Mouse (Mus musculus) heart, postnatal 25 days (tissue): ENCODE measurements around the gene Sgsm2. TPM values are rescaled to one million over a fixed set of nuclear protein-coding genes. Genes with fewer than 3 reads are reported as not detected.

Experiments used
- DNase-seq: peaks from one replicate; pipeline ENCODE4 v3.0.0; 2022; ENCODE audit warnings: low spot score
- intact Hi-C: fragments of 180-260 bp; cut with DNase I; formaldehyde crosslinking; loops from one replicate; pipeline ENCODE4 v1.15.1; 2025
- total RNA-seq, 2 experiments: library from RNA; stranded (reverse); gene quantifications; 2 replicates each; pipeline ENCODE4 v1.2.3; 2021

The Sgsm2 gene
- total RNA-seq, 2 experiments from 2014 or later: 4.8 to 6.7 TPM

DNA sequence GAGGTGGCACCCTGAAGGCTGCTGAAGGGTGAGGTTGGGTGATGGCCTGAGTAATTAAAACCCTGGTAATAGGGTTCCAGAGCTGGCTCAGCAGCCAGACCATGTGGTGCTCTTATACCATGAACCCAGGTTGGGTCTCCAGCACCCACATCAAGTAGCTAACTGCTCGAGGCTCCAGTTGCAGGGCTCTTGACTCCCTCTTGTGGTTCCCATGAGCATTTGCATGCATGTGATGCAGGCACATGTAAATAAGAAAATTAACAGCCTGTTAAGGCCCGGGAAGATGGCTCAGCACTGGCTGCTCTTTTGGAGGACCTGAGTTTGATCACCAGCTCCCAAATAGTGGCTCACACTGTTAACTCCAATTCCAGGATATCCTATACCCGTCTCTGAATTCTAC lies 51.1 kb downstream of the Sgsm2 start:
- intact Hi-C loops: no loop called here
- DNase-seq: no peak

DNA sequence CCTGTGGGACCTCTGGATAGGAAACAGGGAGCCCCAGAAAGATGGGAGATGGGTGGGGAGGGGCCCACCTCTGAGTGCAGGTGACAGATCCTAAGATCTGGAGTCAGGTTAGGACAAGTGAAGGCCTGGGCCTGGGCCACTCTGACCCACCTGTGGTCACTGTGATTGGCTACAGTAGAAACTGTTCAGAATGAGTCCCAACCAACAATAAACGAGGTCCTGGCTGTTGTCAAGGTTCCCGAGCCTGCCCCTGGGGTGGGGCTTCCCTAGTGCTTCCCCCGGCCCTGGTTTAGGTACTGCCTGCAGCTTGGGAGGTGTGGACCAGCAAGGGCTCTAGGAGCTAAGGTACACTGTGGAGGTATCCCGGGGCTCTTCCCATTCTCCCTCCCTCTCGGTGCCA lies 53.1 kb downstream of the Sgsm2 start:
- DNase-seq: no peak
- intact Hi-C loops: loop anchor here (5.0 kb wide), 1 partner anchor 206 kb away; no protein-coding TSS in a partner anchor

- DNase-seq: no peak
- intact Hi-C loops: loop anchor here (5.0 kb wide), 1 partner anchor 206 kb away; no protein-coding TSS in a partner anchor
Observed at GRCm38 (mm10) chr11:74843435-74843714, 53.5 kb downstream of the Sgsm2 start.

GRCm38 (mm10) chr11:74842656-74843434 lies 54.0 kb downstream of the Sgsm2 start:
- intact Hi-C loops: loop anchor here (5.0 kb wide), 1 partner anchor 206 kb away; no protein-coding TSS in a partner anchor
- DNase-seq: peak; percentile 16

DNA sequence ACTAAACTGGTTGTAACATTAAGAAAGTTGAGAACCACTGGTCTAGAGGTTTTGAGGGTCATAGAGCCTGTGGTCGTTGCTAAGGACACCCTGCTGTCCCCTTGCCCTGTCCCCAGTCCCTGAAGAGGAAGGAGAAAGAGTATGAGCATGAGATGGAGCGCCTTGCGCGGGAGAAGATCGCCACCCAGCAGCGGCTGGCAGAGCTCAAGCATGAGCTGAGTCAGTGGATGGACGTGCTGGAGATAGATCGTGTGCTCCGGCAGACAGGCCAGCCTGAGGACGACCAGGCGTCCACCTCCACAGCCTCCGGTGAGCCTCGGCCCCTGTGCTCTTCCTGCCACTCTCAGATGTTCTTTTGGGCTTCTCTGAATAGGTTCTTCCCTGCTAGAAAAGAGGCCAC lies 54.8 kb downstream of the Sgsm2 start:
- intact Hi-C loops: loop anchor here (5.0 kb wide), 1 partner anchor 205 kb away; no protein-coding TSS in a partner anchor
- DNase-seq: no peak

- DNase-seq: peak; percentile 1
Observed at GRCm38 (mm10) chr11:74841366-74841765, 55.5 kb downstream of the Sgsm2 start.

GRCm38 (mm10) chr11:74840739-74841138 lies 56.1 kb downstream of the Sgsm2 start:
- DNase-seq: peak; percentile 0
- intact Hi-C loops: loop anchor here (5.0 kb wide), 1 partner anchor 203 kb away; no protein-coding TSS in a partner anchor

More at GRCm38 (mm10) chr11:74841366-74841765, 55.5 kb downstream of the Sgsm2 start:
- intact Hi-C loops: loop anchor here (5.0 kb wide), 1 partner anchor 204 kb away; no protein-coding TSS in a partner anchor

- DNase-seq: peak; percentile 0
- intact Hi-C loops: loop anchor here (5.0 to 10.0 kb wide), 2 partner anchors 203 to 1665 kb away; no protein-coding TSS in a partner anchor
Observed at GRCm38 (mm10) chr11:74839860-74840715, 56.8 kb downstream of the Sgsm2 start.

DNA sequence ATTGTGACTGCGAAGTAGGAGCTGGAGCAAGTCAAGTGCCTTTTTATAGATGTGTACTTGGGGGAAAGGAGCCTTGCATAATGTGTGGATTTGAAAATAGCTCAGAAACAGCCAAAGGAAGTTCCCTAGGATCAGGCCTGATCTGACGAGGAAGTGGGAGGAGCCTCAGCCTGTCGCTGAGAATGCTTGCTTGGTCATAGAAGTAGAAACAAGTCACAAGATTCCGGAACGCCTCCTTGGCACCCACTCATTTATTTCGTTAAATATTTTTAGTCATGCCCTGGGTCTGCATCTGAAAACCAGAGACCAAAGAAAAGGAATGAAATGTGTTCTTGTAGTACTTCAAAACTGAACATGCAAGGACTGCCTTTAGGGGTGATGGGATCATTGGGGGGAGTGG lies 57.9 kb downstream of the Sgsm2 start:
- intact Hi-C loops: loop anchor here (10.0 kb wide), 1 partner anchor 1666 kb away; no protein-coding TSS in a partner anchor
- peak; percentile 68 for DNase-seq

GRCm38 (mm10) chr11:74838441-74838840 lies 58.4 kb downstream of the Sgsm2 start:
- intact Hi-C loops: loop anchor here (10.0 kb wide), 1 partner anchor 1666 kb away; no protein-coding TSS in a partner anchor
- peak; percentile 95 for DNase-seq

- intact Hi-C loops: loop anchor here (10.0 kb wide), 1 partner anchor 1667 kb away; no protein-coding TSS in a partner anchor
- DNase-seq: peak; percentile 95
Observed at GRCm38 (mm10) chr11:74837694-74838431, 59.0 kb downstream of the Sgsm2 start.

DNA sequence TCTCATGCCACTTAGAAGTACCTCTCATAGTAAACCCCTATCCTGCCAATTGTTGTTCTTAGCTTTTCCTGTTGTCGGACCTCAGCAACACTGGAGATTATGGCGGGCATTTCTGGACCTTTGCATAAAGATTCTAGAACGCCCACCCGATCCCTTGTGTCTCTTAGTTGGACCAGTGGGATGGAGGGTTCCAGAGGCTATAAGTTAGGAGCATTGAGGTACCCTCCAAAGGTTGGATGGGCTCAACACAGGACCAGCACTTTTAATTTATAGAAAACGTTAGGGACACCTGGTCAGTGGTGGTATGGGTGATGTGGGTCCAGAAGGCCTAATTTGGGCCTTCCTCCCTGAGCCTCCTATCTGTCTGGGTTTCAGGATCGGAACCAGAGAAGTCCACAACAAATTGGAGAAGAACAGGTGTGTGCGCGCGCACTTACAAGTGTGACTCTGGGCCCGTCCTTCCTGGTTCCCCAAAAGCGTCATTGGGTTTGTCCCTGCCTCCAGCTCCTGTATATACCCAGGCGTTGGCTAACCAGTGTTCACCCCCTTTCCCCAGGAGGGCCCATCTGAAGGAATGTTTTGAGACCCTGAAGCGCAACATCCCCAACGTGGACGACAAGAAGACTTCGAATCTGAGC lies 59.7 kb downstream of the Sgsm2 start:
- intact Hi-C loops: loop anchor here (10.0 kb wide), 1 partner anchor 1668 kb away; no protein-coding TSS in a partner anchor
- no peak for DNase-seq

GRCm38 (mm10) chr11:74836225-74837055 lies 60.4 kb downstream of the Sgsm2 start:
- no peak for DNase-seq
- intact Hi-C loops: loop anchor here (10.0 kb wide), 1 partner anchor 1668 kb away; no protein-coding TSS in a partner anchor

DNA sequence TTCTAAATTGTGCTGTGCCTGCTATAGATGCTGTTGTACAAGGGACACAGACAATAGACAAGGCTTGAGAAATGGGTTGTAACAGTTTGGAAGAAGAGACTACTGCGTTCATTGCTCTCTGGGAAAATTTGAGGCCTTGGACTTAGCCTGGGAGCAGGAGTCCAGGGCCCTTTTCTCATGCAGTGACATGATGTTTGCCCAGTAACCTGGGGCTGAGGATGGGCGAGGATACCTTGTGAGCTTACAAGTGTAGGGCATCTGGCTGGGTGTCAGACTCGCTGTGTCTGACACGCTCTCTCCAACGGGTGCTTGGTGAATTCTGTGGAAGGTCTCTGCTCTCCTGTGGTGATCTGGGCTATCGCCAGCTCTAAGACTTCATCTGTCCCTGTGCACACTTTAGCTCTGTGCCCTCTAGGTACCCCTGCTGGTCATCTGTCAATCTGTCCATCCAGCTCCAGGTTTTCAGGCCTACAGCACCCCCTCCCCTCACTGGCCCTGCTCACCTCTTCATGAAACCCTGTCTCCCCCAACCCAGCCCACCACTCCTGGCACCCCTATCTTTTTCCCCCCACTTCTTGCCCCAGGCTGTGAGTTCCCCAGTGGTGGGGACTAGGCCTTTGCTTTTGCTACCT lies 61.2 kb downstream of the Sgsm2 start:
- DNase-seq: no peak
- intact Hi-C loops: loop anchor here (10.0 kb wide), 1 partner anchor 1669 kb away; no protein-coding TSS in a partner anchor

DNA sequence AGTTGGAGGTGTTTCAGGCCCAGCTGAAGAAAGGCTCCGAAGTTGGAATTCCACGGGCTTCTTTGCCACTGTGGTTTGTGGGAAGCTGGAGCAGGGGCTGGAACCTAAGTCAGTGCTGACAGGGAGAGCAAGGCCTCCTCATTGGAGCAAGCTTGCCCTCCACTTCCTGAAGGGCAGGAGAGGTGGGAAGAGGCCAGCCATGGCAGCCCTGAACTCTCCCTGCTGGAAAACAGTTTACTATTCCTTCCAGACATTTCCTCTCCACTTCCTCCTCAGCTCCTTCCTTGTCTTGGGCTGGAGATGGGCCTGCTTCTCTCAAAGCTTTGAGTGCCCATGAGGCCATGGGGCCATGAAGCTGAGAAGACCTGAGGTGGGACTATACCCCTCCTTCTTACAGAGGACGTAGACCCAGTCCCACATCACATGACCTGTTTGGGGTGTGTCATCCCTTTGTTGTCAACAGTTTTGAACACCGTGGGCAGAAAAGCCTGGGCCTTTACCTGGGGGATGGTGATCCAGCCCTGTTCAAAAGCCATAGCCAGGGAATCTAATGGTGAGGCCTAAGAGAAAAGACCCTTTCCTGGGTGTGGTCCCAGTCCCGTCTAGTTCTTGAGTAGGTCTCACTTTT lies 62.1 kb downstream of the Sgsm2 start:
- intact Hi-C loops: loop anchor here (5.0 to 10.0 kb wide), 2 partner anchors 112 to 1670 kb away; partner anchors contain the start of gene Pafah1b1
- DNase-seq: no peak

DNA sequence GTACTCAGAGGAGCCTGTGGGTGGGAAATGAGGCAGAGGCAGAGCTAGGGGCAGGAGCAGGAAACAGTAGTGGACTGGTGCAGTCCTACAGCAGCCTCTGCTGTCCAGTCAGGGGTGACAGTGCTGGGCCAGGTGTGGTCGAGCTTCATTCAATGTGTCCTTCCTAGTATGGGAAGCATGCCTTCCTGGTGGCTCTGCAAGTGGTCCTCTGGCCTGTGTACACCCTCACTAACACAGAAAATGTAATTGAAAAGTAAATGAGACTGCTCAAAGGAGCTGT lies 62.6 kb downstream of the Sgsm2 start:
- no peak for DNase-seq
- intact Hi-C loops: loop anchor here (5.0 to 10.0 kb wide), 2 partner anchors 112 to 1671 kb away; partner anchors contain the start of gene Pafah1b1
